Mouse (Mus musculus): Measurements from ENCODE around the gene Il2ra. TPM values are rescaled to one million over a fixed set of nuclear protein-coding genes. Genes with fewer than 3 reads are reported as not detected.

Gene Il2ra
- polyA plus RNA-seq, 1 experiment from 2014 or later = not detected

DNA sequence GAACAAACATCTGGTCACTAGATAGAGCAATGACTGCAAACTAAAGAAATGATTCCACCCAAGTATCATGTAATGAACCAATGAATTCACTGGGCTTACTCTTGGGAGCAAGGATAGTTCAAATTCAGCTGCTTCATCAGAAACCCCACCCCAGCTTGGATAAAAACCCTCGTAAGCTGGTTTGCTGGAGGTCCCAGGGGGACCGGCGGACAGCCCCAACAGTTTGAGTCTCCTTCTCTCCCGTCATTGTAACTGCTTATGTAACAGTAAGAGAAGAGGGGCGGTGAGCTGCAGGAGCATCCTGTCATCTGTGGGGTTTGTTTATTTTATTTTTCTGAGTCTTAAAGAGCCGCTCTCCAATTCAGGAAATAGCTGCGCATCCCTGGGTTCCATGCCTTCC, 37.0 kb downstream of the Il2ra start:
- DNase-seq (ENCODE audit: low spot score) (no peak), ATAC-seq (replicated peaks; ENCODE audit: low FRiP score, low TSS enrichment, low read depth) (no peak)
- H3K27me3 ChIP-seq (replicated peaks; ENCODE audit: control insufficient read depth, insufficient read depth, low read length) = no peaks in the 10 kb centered on the region

DNA sequence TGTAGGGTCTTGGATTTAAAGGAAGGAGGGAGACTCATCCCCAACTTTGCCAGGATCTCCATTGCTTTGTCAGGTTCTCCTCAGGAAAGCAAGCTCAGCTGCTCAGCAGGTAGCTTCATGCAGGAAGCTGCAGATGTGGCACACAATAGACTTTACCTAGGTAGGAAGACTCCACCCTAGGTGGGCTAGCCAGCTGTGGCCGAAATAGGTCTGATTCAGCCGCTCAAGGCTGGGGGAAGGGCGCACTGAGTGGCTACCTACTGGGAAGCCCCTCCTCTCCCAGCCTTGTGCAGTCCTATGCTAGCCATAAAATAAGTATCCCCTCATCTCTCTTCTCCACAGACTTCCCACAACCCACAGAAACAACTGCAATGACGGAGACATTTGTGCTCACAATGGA, 40.1 kb downstream of the Il2ra start:
- no peaks in the 10 kb centered on the region for H3K27me3 ChIP-seq (replicated peaks; ENCODE audit: control insufficient read depth, insufficient read depth, low read length)
- H3K27ac ChIP-seq (ENCODE audit: low read depth) = no peak overlapping the region
- H3K4me3 ChIP-seq (ENCODE audit: low read depth, low read length) = no peak overlapping the region
- 65% methylated on average over 4 of the region's 4 CpGs for WGBS
- no peaks in the 10 kb centered on the region for H3K36me3 ChIP-seq (ENCODE audit: control insufficient read depth, insufficient read depth, low read length)
- no peaks in the 10 kb centered on the region for H3K4me1 ChIP-seq (replicated peaks; ENCODE audit: control insufficient read depth, insufficient read depth, low read length)
- ATAC-seq (replicated peaks; ENCODE audit: low FRiP score, low TSS enrichment, low read depth) (no peak), DNase-seq (ENCODE audit: low spot score) (no peak)
- no peak overlapping the region for H3K4me2 ChIP-seq (ENCODE audit: low read length)
- no peaks in the 10 kb centered on the region for H3K9me3 ChIP-seq (ENCODE audit: control insufficient read depth, low read length)
- H3K9ac ChIP-seq (ENCODE audit: low read length) = no peak overlapping the region

More for the DNA sequence above, 37.0 kb downstream of the Il2ra start:
- no peaks in the 10 kb centered on the region for H3K9me3 ChIP-seq (ENCODE audit: control insufficient read depth, low read length)
- no peak overlapping the region for H3K4me3 ChIP-seq (ENCODE audit: low read depth, low read length)
- no peaks in the 10 kb centered on the region for H3K36me3 ChIP-seq (ENCODE audit: control insufficient read depth, insufficient read depth, low read length)
- H3K27ac ChIP-seq (ENCODE audit: low read depth) = no peak overlapping the region
- 40% methylated on average over 7 of the region's 7 CpGs for WGBS
- H3K9ac ChIP-seq (ENCODE audit: low read length) = no peak overlapping the region
- no peaks in the 10 kb centered on the region for H3K4me1 ChIP-seq (replicated peaks; ENCODE audit: control insufficient read depth, insufficient read depth, low read length)
- H3K4me2 ChIP-seq (ENCODE audit: low read length) = no peak overlapping the region

DNA sequence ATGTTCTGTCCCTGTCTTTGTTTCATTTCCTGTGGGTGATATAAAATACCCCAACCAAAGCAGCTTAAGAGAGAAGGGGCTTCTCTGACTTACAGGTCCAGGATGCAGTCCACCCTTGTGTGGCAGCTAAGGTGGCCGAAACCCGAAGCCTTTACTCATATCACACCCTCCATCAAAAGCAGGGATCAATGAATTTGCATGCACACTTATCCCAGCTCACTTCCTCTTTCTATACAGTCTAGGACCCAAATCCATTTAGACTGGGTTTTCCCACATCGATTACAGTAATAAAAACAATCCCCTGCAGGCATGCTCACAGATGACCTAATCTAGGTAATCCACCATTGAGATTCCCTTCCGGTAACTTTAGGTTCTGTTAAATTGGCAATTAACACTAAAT, 43.9 kb downstream of the Il2ra start:
- Histone ChIP-seq H3K27me3 (replicated peaks; ENCODE audit: control insufficient read depth, insufficient read depth, low read length) (no peaks in the 10 kb centered on the region), H3K4me1 (replicated peaks; ENCODE audit: control insufficient read depth, insufficient read depth, low read length) (no peaks in the 10 kb centered on the region), H3K36me3 (ENCODE audit: control insufficient read depth, insufficient read depth, low read length) (no peaks in the 10 kb centered on the region), H3K4me3 (ENCODE audit: low read depth, low read length) (no peak overlapping the region), H3K4me2 (ENCODE audit: low read length) (no peak overlapping the region), H3K9me3 (ENCODE audit: control insufficient read depth, low read length) (no peaks in the 10 kb centered on the region), H3K27ac (ENCODE audit: low read depth) (no peak overlapping the region), H3K9ac (ENCODE audit: low read length) (no peak overlapping the region)
- DNase-seq (ENCODE audit: low spot score) (no peak), ATAC-seq (replicated peaks; ENCODE audit: low FRiP score, low TSS enrichment, low read depth) (no peak)
- WGBS = 76% methylated on average over 4 of the region's 4 CpGs

DNA sequence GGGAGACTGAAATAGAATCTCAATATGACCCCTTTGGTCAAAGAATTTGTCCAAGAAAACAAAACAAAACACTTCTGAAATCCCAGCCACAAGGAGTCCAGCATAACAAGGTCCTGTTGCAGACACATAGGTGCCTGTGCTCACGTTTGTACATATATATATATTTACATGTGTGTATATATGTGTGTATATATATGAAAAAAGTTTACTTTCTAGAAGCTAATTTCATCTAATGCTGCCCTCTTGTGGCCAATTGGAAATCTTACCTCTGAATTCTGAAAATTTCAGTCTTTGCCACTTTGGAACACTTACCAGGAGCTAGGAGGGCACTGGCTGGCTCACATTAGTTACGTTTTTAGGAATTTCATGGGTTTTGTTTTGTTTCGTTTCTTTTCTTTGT, 44.8 kb downstream of the Il2ra start:
- WGBS = 21% methylated on average over 3 of the region's 3 CpGs
- Histone ChIP-seq H3K27me3 (replicated peaks; ENCODE audit: control insufficient read depth, insufficient read depth, low read length) (no peaks in the 10 kb centered on the region), H3K9me3 (ENCODE audit: control insufficient read depth, low read length) (no peaks in the 10 kb centered on the region), H3K4me2 (ENCODE audit: low read length) (no peak overlapping the region), H3K4me1 (replicated peaks; ENCODE audit: control insufficient read depth, insufficient read depth, low read length) (no peaks in the 10 kb centered on the region), H3K4me3 (ENCODE audit: low read depth, low read length) (no peak overlapping the region), H3K27ac (ENCODE audit: low read depth) (no peak overlapping the region), H3K36me3 (ENCODE audit: control insufficient read depth, insufficient read depth, low read length) (no peaks in the 10 kb centered on the region), H3K9ac (ENCODE audit: low read length) (no peak overlapping the region)
- ATAC-seq (replicated peaks; ENCODE audit: low FRiP score, low TSS enrichment, low read depth) (no peak), DNase-seq (ENCODE audit: low spot score) (no peak)

DNA sequence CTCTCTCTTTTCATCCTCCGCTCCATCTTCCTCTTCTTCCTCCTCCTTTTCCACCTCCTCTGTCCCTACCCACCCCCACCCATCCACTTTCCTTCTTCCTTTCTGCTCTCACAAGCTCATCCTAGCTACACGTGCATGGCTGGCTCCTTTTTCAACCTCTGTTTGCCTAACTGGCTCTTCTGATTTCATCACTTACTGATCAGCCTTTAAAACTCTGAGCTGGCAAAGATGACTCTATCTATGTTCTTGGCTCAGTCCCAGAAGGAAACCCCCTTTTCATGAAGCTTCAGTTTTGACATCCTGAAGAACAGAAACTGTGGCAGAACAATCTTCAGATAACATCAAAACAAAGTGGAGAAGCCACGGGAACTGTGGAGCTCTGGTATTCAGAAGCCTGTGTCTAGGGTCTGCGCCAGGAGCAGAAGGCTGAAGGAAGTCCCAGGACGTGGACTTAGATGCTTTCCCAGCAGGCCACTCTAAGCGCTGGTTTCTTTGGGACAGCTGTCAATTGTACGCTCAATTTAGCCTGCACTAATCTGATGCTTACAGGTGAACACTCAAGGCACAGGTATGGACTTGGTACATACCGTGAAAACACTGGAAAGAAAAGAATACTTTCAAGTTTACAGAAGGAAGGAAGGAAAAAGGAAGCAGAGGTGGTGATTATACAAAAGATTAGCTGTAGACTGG, 47.7 kb downstream of the Il2ra start:
- Histone ChIP-seq H3K9me3 (ENCODE audit: control insufficient read depth, low read length) (no peaks in the 10 kb centered on the region), H3K4me3 (ENCODE audit: low read depth, low read length) (no peak overlapping the region), H3K9ac (ENCODE audit: low read length) (no peak overlapping the region), H3K36me3 (ENCODE audit: control insufficient read depth, insufficient read depth, low read length) (no peaks in the 10 kb centered on the region), H3K4me1 (replicated peaks; ENCODE audit: control insufficient read depth, insufficient read depth, low read length) (no peaks in the 10 kb centered on the region), H3K27me3 (replicated peaks; ENCODE audit: control insufficient read depth, insufficient read depth, low read length) (no peaks in the 10 kb centered on the region), H3K27ac (ENCODE audit: low read depth) (no peak overlapping the region), H3K4me2 (ENCODE audit: low read length) (no peak overlapping the region)
- ATAC-seq (replicated peaks; ENCODE audit: low FRiP score, low TSS enrichment, low read depth) (no peak), DNase-seq (ENCODE audit: low spot score) (no peak)
- 66% methylated on average over 8 of the region's 8 CpGs for WGBS

DNA sequence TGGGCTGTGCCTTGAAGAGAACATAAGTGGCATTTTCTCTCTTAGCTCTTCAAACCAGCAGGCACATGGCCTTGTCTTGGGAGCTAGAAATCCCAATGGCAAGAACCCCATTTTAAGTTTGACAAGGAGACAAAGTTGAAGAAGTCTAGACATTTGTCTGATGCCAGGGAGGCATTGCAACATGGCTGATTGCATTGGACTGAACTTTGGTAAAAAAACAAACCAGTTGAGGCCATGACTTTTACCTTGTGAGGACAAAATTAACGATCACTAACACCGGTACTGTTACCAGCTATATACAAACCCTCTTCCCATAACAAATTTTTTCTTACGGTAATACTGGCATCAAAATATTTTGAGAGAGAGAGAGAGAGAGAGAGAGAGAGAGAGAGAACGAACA, 50.7 kb downstream of the Il2ra start:
- H3K4me1 ChIP-seq (replicated peaks; ENCODE audit: control insufficient read depth, insufficient read depth, low read length) = no peaks in the 10 kb centered on the region
- no peak overlapping the region for H3K4me3 ChIP-seq (ENCODE audit: low read depth, low read length)
- no peaks in the 10 kb centered on the region for H3K36me3 ChIP-seq (ENCODE audit: control insufficient read depth, insufficient read depth, low read length)
- ATAC-seq (replicated peaks; ENCODE audit: low FRiP score, low TSS enrichment, low read depth) (no peak), DNase-seq (ENCODE audit: low spot score) (no peak)
- no peak overlapping the region for H3K9ac ChIP-seq (ENCODE audit: low read length)
- no peaks in the 10 kb centered on the region for H3K27me3 ChIP-seq (replicated peaks; ENCODE audit: control insufficient read depth, insufficient read depth, low read length)
- H3K9me3 ChIP-seq (ENCODE audit: control insufficient read depth, low read length) = no peaks in the 10 kb centered on the region
- WGBS = 89% methylated on average over 4 of the region's 4 CpGs
- no peak overlapping the region for H3K27ac ChIP-seq (ENCODE audit: low read depth)
- no peak overlapping the region for H3K4me2 ChIP-seq (ENCODE audit: low read length)

DNA sequence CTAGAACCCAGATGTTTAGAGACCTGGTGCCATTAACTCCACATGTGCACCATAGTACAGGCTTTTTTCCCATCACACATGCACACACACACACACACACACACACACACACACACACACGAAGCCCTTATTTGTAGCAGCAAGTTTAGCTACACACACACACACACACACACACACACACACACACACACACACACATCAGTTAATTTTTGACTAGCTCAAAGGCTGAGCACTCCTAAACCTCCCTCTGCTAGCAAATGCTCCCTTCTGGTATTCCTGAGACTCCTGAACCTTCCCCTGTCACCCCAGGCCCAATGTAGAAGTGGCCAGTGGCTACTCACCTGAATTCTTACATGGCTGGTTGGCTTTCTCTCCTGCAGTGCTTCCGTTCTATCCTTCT, 51.5 kb downstream of the Il2ra start:
- Histone ChIP-seq H3K4me1 (replicated peaks; ENCODE audit: control insufficient read depth, insufficient read depth, low read length) (no peaks in the 10 kb centered on the region), H3K9me3 (ENCODE audit: control insufficient read depth, low read length) (no peaks in the 10 kb centered on the region), H3K4me3 (ENCODE audit: low read depth, low read length) (no peak overlapping the region), H3K36me3 (ENCODE audit: control insufficient read depth, insufficient read depth, low read length) (no peaks in the 10 kb centered on the region), H3K9ac (ENCODE audit: low read length) (no peak overlapping the region), H3K27ac (ENCODE audit: low read depth) (no peak overlapping the region), H3K27me3 (replicated peaks; ENCODE audit: control insufficient read depth, insufficient read depth, low read length) (no peaks in the 10 kb centered on the region), H3K4me2 (ENCODE audit: low read length) (no peak overlapping the region)
- ATAC-seq (replicated peaks; ENCODE audit: low FRiP score, low TSS enrichment, low read depth) (no peak), DNase-seq (ENCODE audit: low spot score) (no peak)
- WGBS = 78% methylated on average over 2 of the region's 2 CpGs

DNA sequence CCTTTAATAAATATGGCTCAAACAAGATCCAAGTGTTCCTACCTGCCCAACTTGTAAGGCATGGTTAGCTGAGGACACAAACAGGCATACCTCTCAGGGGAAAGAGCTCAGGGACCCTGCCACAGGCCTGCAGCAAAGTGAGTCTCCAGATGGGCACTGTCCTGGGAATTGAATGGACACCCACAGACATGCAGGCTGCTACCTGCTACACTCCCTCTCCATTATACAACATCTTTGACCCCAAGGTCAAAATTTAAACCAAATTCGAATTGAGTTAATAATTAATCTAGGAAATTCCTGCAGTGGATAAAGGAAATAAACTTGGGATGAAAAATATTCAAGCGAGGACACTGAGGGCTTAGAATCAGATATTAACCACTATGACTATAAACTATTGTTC, 53.3 kb downstream of the Il2ra start:
- H3K4me3 ChIP-seq (ENCODE audit: low read depth, low read length) = no peak overlapping the region
- no peaks in the 10 kb centered on the region for H3K4me1 ChIP-seq (replicated peaks; ENCODE audit: control insufficient read depth, insufficient read depth, low read length)
- H3K27ac ChIP-seq (ENCODE audit: low read depth) = no peak overlapping the region
- no peak for DNase-seq (ENCODE audit: low spot score)
- 54% methylated on average over 2 of the region's 2 CpGs for WGBS
- no peak overlapping the region for H3K9ac ChIP-seq (ENCODE audit: low read length)
- H3K36me3 ChIP-seq (ENCODE audit: control insufficient read depth, insufficient read depth, low read length) = no peaks in the 10 kb centered on the region
- no peaks in the 10 kb centered on the region for H3K9me3 ChIP-seq (ENCODE audit: control insufficient read depth, low read length)
- no peaks in the 10 kb centered on the region for H3K27me3 ChIP-seq (replicated peaks; ENCODE audit: control insufficient read depth, insufficient read depth, low read length)
- ATAC-seq (replicated peaks; ENCODE audit: low FRiP score, low TSS enrichment, low read depth) = no peak
- H3K4me2 ChIP-seq (ENCODE audit: low read length) = no peak overlapping the region

DNA sequence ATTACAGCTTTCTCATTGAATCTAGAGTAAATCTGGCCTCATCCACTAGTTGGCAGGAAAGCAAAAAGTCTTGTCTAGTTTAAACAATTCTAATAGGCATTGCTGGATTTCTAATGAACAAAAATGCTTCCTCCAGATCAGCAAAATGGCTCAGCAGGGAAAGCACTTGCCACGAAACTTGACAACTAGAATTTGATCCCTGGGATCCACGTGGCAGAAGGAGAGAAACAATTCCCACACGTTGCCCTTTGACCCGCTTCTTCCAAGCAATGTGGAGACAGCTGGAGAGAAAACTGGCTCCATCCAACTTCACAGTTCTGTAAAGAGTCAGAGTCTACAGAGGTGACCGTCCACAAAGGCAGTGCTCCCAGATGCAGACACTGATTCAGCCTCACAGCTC, 56.4 kb downstream of the Il2ra start:
- Histone ChIP-seq H3K36me3 (ENCODE audit: control insufficient read depth, insufficient read depth, low read length) (no peaks in the 10 kb centered on the region), H3K27me3 (replicated peaks; ENCODE audit: control insufficient read depth, insufficient read depth, low read length) (no peaks in the 10 kb centered on the region), H3K9me3 (ENCODE audit: control insufficient read depth, low read length) (no peaks in the 10 kb centered on the region), H3K4me1 (replicated peaks; ENCODE audit: control insufficient read depth, insufficient read depth, low read length) (no peaks in the 10 kb centered on the region), H3K4me3 (ENCODE audit: low read depth, low read length) (no peak overlapping the region), H3K27ac (ENCODE audit: low read depth) (no peak overlapping the region), H3K9ac (ENCODE audit: low read length) (no peak overlapping the region), H3K4me2 (ENCODE audit: low read length) (no peak overlapping the region)
- ATAC-seq (replicated peaks; ENCODE audit: low FRiP score, low TSS enrichment, low read depth) (no peak), DNase-seq (ENCODE audit: low spot score) (no peak)
- WGBS = 55% methylated on average over 5 of the region's 5 CpGs

Data from intestine, embryonic 14.5 days (tissue).